Mouse (Mus musculus) myocyte (in vitro differentiated cells): ENCODE data around the gene Reg4. TPM values are rescaled to one million over a fixed set of nuclear protein-coding genes. Genes with fewer than 3 reads are reported as not detected.

Experiments
- H3K27me3 ChIP-seq: one replicate; pipeline ENCODE4 v1.6.1; 2011; ENCODE audit not compliant: control insufficient read depth, insufficient read depth, insufficient read length
- H3K36me3 ChIP-seq: one replicate; pipeline ENCODE4 v1.6.1; 2011; ENCODE audit not compliant: control insufficient read depth, insufficient read depth
- H3K4me2 ChIP-seq: one replicate; pipeline ENCODE4 v1.6.1; 2011; ENCODE audit warnings: low read depth, control low read depth
- H3K4me3 ChIP-seq: one replicate; pipeline ENCODE4 v1.5.1; 2011; ENCODE audit warnings: mild to moderate bottlenecking, control low read depth, moderate library complexity
- H3K79me2 ChIP-seq: one replicate; pipeline ENCODE4 v1.6.1; 2011; ENCODE audit not compliant: control insufficient read depth, insufficient read depth
- H3ac ChIP-seq: one replicate; pipeline ENCODE4 v1.6.1; 2011; ENCODE audit not compliant: control insufficient read depth, insufficient read length
- CEBPB ChIP-seq: IDR thresholded peaks from 2 replicates; pipeline ENCODE4 v1.6.1; 2011; ENCODE audit warnings: mild to moderate bottlenecking, moderate library complexity; ENCODE audit not compliant: poor library complexity, insufficient read depth, severe bottlenecking
- E2F4 ChIP-seq: IDR thresholded peaks from one replicate; pipeline ENCODE4 v1.6.1; 2011; ENCODE audit warnings: mild to moderate bottlenecking, control low read depth, moderate library complexity; ENCODE audit not compliant: insufficient read depth
- MAX ChIP-seq: IDR thresholded peaks from one replicate; pipeline ENCODE4 v1.6.1; 2011; ENCODE audit warnings: low read depth, mild to moderate bottlenecking, control low read depth
- MYOD1 ChIP-seq, 3 experiments: IDR thresholded peaks; one replicate each; pipeline ENCODE4 v1.6.1; 2011; ENCODE audit warnings: control low read depth in 2 of 3, low read depth in 2 of 3, mild to moderate bottlenecking in 2 of 3, moderate library complexity in 1 of 3; ENCODE audit not compliant: insufficient read length in 2 of 3, control insufficient read depth in 1 of 3
- MYOG ChIP-seq, 3 experiments: IDR thresholded peaks; one replicate each; pipeline ENCODE4 v1.6.1; 2011; ENCODE audit warnings: control low read depth in 2 of 3, low read depth in 2 of 3, mild to moderate bottlenecking in 2 of 3; ENCODE audit not compliant: insufficient read length in 2 of 3, control insufficient read depth in 1 of 3, insufficient read depth in 1 of 3
- POLR2A ChIP-seq: IDR thresholded peaks from one replicate; pipeline ENCODE4 v1.6.1; 2011; ENCODE audit warnings: low read depth, mild to moderate bottlenecking, control low read depth, moderate library complexity; ENCODE audit not compliant: insufficient read length
- POLR2AphosphoS2 ChIP-seq: IDR thresholded peaks from one replicate; pipeline ENCODE4 v1.6.1; 2011; ENCODE audit warnings: low read depth, control low read depth; ENCODE audit not compliant: insufficient read length
- REST ChIP-seq: IDR thresholded peaks from one replicate; pipeline ENCODE4 v1.6.1; 2011; ENCODE audit warnings: mild to moderate bottlenecking, control low read depth, moderate library complexity; ENCODE audit not compliant: insufficient read depth, insufficient read length
- SRF ChIP-seq: IDR thresholded peaks from one replicate; pipeline ENCODE4 v1.6.1; 2011; ENCODE audit warnings: low read depth; ENCODE audit not compliant: control insufficient read depth, insufficient read length
- TCF12 ChIP-seq: IDR thresholded peaks from one replicate; pipeline ENCODE4 v1.6.1; 2011; ENCODE audit warnings: mild to moderate bottlenecking, control low read depth; ENCODE audit not compliant: poor library complexity, insufficient read depth, severe bottlenecking
- TCF3 ChIP-seq: IDR thresholded peaks from one replicate; pipeline ENCODE4 v1.6.1; 2011; ENCODE audit warnings: low read depth, control low read depth; ENCODE audit not compliant: insufficient read length
- USF1 ChIP-seq: IDR thresholded peaks from one replicate; pipeline ENCODE4 v1.6.1; 2011; ENCODE audit warnings: low read depth, mild to moderate bottlenecking, control low read depth, moderate library complexity
- polyA plus RNA-seq: library from polyadenylated mRNA; unstranded; fragments of >200 nt; fragmentation: generic; extraction: Trizol; gene quantifications from one replicate; pipeline ENCODE4 v1.2.1, GENCODE M21; 2012; ENCODE audit warnings: missing spikeins

The Reg4 gene
- polyA plus RNA-seq, 1 experiment = not detected

GRCm38 (mm10) chr3:98210860-98211259 is 11.1 kb upstream of the Reg4 start:
- Histone ChIP-seq H3K4me3 (no peak overlapping the region), H3K79me2 (no peaks in the 10 kb centered on the region), H3ac (no peak overlapping the region), H3K4me2 (no peak overlapping the region), H3K27me3 (no peaks in the 10 kb centered on the region), H3K36me3 (no peaks in the 10 kb centered on the region)
- no peak for TF ChIP-seq USF1
- TF ChIP-seq CEBPB = no peak
- no peak for TF ChIP-seq TCF3

- no peak overlapping the region for H3K4me2 ChIP-seq
- no peaks in the 10 kb centered on the region for H3K79me2 ChIP-seq
- H3ac ChIP-seq = no peak overlapping the region
- H3K36me3 ChIP-seq = no peaks in the 10 kb centered on the region
- TF ChIP-seq TCF3 = no peak
- no peak for TF ChIP-seq MYOG (IDR thresholded peaks at IDR 0.05; ENCODE audit: control insufficient read depth in 1 of 3, insufficient read depth in 1 of 3, insufficient read length in 2 of 3, low read depth in 2 of 3)
- no peak for TF ChIP-seq REST
- no peak for TF ChIP-seq E2F4
- TF ChIP-seq USF1 = no peak
- no peak for TF ChIP-seq MAX
- TF ChIP-seq POLR2AphosphoS2 = no peak
- TF ChIP-seq POLR2A = no peak
- TF ChIP-seq SRF = no peak
- no peak for TF ChIP-seq CEBPB
- no peak for TF ChIP-seq TCF12
- TF ChIP-seq MYOD1 (IDR thresholded peaks at IDR 0.05; ENCODE audit: control insufficient read depth in 1 of 3, insufficient read length in 2 of 3, low read depth in 2 of 3) = no peak
- no peak overlapping the region for H3K4me3 ChIP-seq
- H3K27me3 ChIP-seq = no peaks in the 10 kb centered on the region
These were observed 10.5 kb upstream of the Reg4 start for GRCm38 (mm10) chr3:98211301-98212081.

- TF ChIP-seq MYOG (IDR thresholded peaks at IDR 0.05; ENCODE audit: control insufficient read depth in 1 of 3, insufficient read depth in 1 of 3, insufficient read length in 2 of 3, low read depth in 2 of 3) (no peak), SRF (no peak), TCF12 (no peak), MAX (no peak), REST (no peak), MYOD1 (IDR thresholded peaks at IDR 0.05; ENCODE audit: control insufficient read depth in 1 of 3, insufficient read length in 2 of 3, low read depth in 2 of 3) (no peak), POLR2A (no peak)
- Histone ChIP-seq H3K27me3 (no peaks in the 10 kb centered on the region), H3K36me3 (no peaks in the 10 kb centered on the region), H3K4me2 (no peak overlapping the region), H3K79me2 (no peaks in the 10 kb centered on the region), H3K4me3 (no peak overlapping the region), H3ac (no peak overlapping the region)
These were observed 5.7 kb upstream of the Reg4 start for GRCm38 (mm10) chr3:98216296-98216695.

- TF ChIP-seq SRF (no peak), REST (no peak), MYOD1 (IDR thresholded peaks at IDR 0.05; ENCODE audit: control insufficient read depth in 1 of 3, insufficient read length in 2 of 3, low read depth in 2 of 3) (no peak), MAX (no peak), E2F4 (no peak), TCF12 (no peak), POLR2A (no peak), TCF3 (no peak), CEBPB (no peak), USF1 (no peak)
- Histone ChIP-seq H3K36me3 (no peaks in the 10 kb centered on the region), H3ac (no peak overlapping the region), H3K4me3 (no peak overlapping the region), H3K79me2 (no peaks in the 10 kb centered on the region), H3K27me3 (no peaks in the 10 kb centered on the region), H3K4me2 (no peak overlapping the region)
These were observed 1.3 kb downstream of the Reg4 start for GRCm38 (mm10) chr3:98223263-98223662.

GRCm38 (mm10) chr3:98223783-98224580 is 2.0 kb downstream of the Reg4 start:
- no peaks in the 10 kb centered on the region for H3K79me2 ChIP-seq
- no peak overlapping the region for H3ac ChIP-seq
- TF ChIP-seq MYOD1 (IDR thresholded peaks at IDR 0.05; ENCODE audit: control insufficient read depth in 1 of 3, insufficient read length in 2 of 3, low read depth in 2 of 3) (no peak), E2F4 (no peak), TCF3 (no peak), MAX (no peak), POLR2A (no peak), REST (no peak), SRF (no peak), CEBPB (no peak), POLR2AphosphoS2 (no peak), MYOG (IDR thresholded peaks at IDR 0.05; ENCODE audit: control insufficient read depth in 1 of 3, insufficient read depth in 1 of 3, insufficient read length in 2 of 3, low read depth in 2 of 3) (no peak), TCF12 (no peak), USF1 (no peak)
- H3K36me3 ChIP-seq = no peaks in the 10 kb centered on the region
- H3K27me3 ChIP-seq = no peaks in the 10 kb centered on the region
- peak overlapping the region; percentile 52 for H3K4me2 ChIP-seq
- H3K4me3 ChIP-seq = no peak overlapping the region
